Mouse (Mus musculus): ENCODE measurements at regions not wholly inside any gene's neighbourhood (a gene's known extent, or its start where the extent isn't known, plus 50 kb on each side); places are given as distances from the start of the nearest gene placed in this dataset.
"Not testable (repeated sequence)": the region's sequence is repeated elsewhere in the genome, so short reads cannot be mapped to it uniquely, and the experiment has no call there.

DNA sequence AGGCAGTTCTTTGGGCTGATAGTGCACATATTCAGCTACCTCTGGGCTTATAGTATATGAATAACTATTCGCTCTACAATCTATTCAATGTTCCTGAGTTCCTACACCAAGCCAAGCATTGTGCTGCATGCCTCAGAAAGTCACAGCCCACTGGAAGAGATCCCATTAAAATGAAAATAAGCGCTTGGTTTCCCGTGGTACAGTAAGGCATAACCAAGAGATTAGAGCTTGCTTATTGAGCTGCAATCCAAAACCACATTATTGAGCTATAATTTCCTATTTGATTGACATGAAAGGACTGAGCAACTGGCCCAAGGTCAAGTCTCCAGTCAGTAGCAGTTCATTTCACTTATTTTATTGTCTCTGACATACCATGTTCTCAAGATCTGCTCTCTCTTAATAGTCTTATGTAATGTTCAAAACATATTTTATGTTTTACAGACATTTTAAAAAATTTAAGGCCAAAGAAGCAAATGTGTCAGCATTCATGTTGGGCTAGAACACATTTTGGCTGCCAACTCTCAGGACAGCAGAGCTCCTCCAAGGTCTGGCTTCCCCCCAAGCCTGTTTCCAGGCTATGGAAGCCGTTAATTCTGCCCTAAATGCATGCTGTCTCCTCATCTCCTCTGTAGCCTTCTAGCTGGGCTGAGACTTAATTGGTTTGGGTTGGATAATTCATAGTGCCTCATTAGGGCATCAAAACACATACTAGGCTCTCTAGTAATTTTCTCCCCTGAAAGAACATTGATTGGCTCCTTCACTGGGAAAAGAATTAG is 123.5 kb upstream of the Creb1 start:
- WGBS (ENCODE audit: insufficient replicate concordance): 65% methylated on average over 4 of the region's 4 CpGs
- Histone ChIP-seq H3K4me2 (ENCODE audit: low read depth) (no peak overlapping the region), H3K4me3 (ENCODE audit: insufficient read depth in 1 of 2, low read depth in 2 of 2, low read length in 2 of 2) (no peak overlapping the region), H3K36me3 (replicated peaks; ENCODE audit: control insufficient read depth, insufficient read depth, low read depth) (no peaks in the 10 kb centered on the region), H3K27ac (no peak overlapping the region), H3K9me3 (ENCODE audit: control insufficient read depth, low read length) (no peaks in the 10 kb centered on the region), H3K27me3 (ENCODE audit: control insufficient read depth, insufficient read depth, low read length) (no peaks in the 10 kb centered on the region), H3K4me1 (replicated peaks; ENCODE audit: control insufficient read depth in 2 of 2, insufficient read depth in 2 of 2, low read length in 1 of 2) (no peaks in the 10 kb centered on the region), H3K9ac (replicated peaks) (no peak overlapping the region)
- ATAC-seq (ENCODE audit: insufficient read depth) (no peak), DNase-seq (ENCODE audit: low read depth in 3 of 3, low spot score in 3 of 3) (no peak)
- TF ChIP-seq CTCF (IDR thresholded peaks at IDR 0.05; ENCODE audit: low read depth) (no peak), EP300 (IDR thresholded peaks at IDR 0.05; ENCODE audit: low read depth) (no peak)

GRCm38 (mm10) chr1:64391525-64391924 is 140.9 kb upstream of the Creb1 start:
- DNase-seq (ENCODE audit: low read depth in 3 of 3, low spot score in 3 of 3) (no peak), ATAC-seq (ENCODE audit: insufficient read depth) (no peak)
- H3K4me3 ChIP-seq (ENCODE audit: insufficient read depth in 1 of 2, low read depth in 2 of 2, low read length in 2 of 2): no peak overlapping the region
- H3K4me1 ChIP-seq (replicated peaks; ENCODE audit: control insufficient read depth in 2 of 2, insufficient read depth in 2 of 2, low read length in 1 of 2): no peaks in the 10 kb centered on the region
- TF ChIP-seq EP300 (IDR thresholded peaks at IDR 0.05; ENCODE audit: low read depth) (no peak), CTCF (IDR thresholded peaks at IDR 0.05; ENCODE audit: low read depth) (no peak)
- 66% methylated on average over 8 of the region's 8 CpGs for WGBS (ENCODE audit: insufficient replicate concordance)
- no peak overlapping the region for H3K9ac ChIP-seq (replicated peaks)
- H3K4me2 ChIP-seq (ENCODE audit: low read depth): no peak overlapping the region
- H3K27me3 ChIP-seq (ENCODE audit: control insufficient read depth, insufficient read depth, low read length): no peaks in the 10 kb centered on the region
- H3K27ac ChIP-seq: no peak overlapping the region
- H3K9me3 ChIP-seq (ENCODE audit: control insufficient read depth, low read length): no peaks in the 10 kb centered on the region
- no peaks in the 10 kb centered on the region for H3K36me3 ChIP-seq (replicated peaks; ENCODE audit: control insufficient read depth, insufficient read depth, low read depth)

DNA sequence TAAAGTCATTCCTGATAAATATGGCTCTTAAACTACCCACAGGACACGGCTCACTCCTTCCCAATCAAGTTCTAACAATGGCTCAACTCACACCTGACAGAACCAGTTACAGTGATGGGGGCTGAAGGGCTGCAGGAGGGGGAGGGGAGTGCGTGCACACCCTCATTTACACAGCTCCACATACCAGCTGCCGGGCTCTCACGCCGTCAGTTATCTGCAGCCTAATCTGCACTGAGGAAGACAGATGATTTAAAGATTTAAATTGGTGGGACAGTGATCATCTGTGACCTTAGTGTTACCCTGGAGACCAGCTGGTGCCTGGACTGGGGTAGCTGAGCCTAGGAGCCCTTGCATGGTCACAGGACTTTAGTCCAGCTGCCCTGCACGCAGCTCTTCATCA is 151.2 kb upstream of the Creb1 start:
- Histone ChIP-seq H3K27ac (no peak overlapping the region), H3K36me3 (replicated peaks; ENCODE audit: control insufficient read depth, insufficient read depth, low read depth) (no peaks in the 10 kb centered on the region), H3K4me1 (replicated peaks; ENCODE audit: control insufficient read depth in 2 of 2, insufficient read depth in 2 of 2, low read length in 1 of 2) (no peaks in the 10 kb centered on the region), H3K27me3 (ENCODE audit: control insufficient read depth, insufficient read depth, low read length) (no peaks in the 10 kb centered on the region), H3K4me3 (ENCODE audit: insufficient read depth in 1 of 2, low read depth in 2 of 2, low read length in 2 of 2) (no peak overlapping the region), H3K9ac (replicated peaks) (no peak overlapping the region), H3K9me3 (ENCODE audit: control insufficient read depth, low read length) (no peaks in the 10 kb centered on the region), H3K4me2 (ENCODE audit: low read depth) (no peak overlapping the region)
- DNase-seq (ENCODE audit: low read depth in 3 of 3, low spot score in 3 of 3): no peak
- no peak for TF ChIP-seq EP300 (IDR thresholded peaks at IDR 0.05; ENCODE audit: low read depth)
- no peak for ATAC-seq (ENCODE audit: insufficient read depth)
- 37% methylated on average over 6 of the region's 6 CpGs for WGBS (ENCODE audit: insufficient replicate concordance)

- H3K4me1 ChIP-seq (replicated peaks; ENCODE audit: control insufficient read depth in 2 of 2, insufficient read depth in 2 of 2, low read length in 1 of 2); H3K4me2 ChIP-seq (ENCODE audit: low read depth); H3K27me3 ChIP-seq (ENCODE audit: control insufficient read depth, insufficient read depth, low read length); H3K36me3 ChIP-seq (replicated peaks; ENCODE audit: control insufficient read depth, insufficient read depth, low read depth); H3K9me3 ChIP-seq (ENCODE audit: control insufficient read depth, low read length); ATAC-seq (ENCODE audit: insufficient read depth); H3K9ac ChIP-seq (replicated peaks); DNase-seq (ENCODE audit: low read depth in 3 of 3, low spot score in 3 of 3); H3K27ac ChIP-seq; H3K4me3 ChIP-seq (ENCODE audit: insufficient read depth in 1 of 2, low read depth in 2 of 2, low read length in 2 of 2): not testable (repeated sequence)
- WGBS (ENCODE audit: insufficient replicate concordance): 29% methylated on average over 1 of the region's 1 CpGs
Observed at GRCm38 (mm10) chr1:64376426-64376825, 156.0 kb upstream of the Creb1 start.

DNA sequence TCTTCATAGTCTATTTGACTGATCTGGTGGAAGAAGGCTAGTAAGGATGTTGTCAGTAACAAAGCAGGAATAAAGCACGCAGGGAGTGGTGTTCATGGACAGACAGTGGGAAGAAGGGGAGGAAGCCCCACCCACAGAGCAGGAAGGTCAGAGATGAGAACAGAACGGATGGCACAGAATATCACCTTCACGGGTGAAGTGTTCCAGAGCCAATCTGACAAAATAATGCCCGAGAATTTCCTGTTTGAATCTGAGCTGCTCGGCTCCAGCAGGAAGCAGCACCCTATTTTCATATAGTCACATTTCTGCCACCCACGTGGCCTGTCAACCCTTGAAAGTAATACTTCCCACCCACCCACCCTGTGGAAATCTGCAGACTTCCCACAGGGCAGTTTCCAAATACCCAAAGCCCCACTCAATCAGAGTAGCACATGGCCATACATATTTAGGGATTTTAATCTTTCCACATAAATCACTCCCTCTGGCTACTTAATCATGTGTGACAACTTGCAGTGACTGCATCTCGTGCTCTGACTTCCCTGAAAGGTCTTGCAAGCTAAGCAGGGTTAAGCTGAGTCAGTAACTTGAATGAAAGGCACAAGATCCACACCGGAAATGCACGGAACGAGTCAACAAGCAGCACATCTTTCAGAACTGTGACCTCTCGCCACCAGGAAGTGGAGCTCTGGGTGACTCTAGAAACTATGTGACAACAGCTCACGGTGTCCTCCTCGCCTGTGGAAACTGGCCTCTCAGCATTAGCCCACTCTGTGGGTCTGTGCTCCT is 158.0 kb upstream of the Creb1 start:
- no peaks in the 10 kb centered on the region for H3K4me1 ChIP-seq (replicated peaks; ENCODE audit: control insufficient read depth in 2 of 2, insufficient read depth in 2 of 2, low read length in 1 of 2)
- H3K4me3 ChIP-seq (ENCODE audit: insufficient read depth in 1 of 2, low read depth in 2 of 2, low read length in 2 of 2): no peak overlapping the region
- H3K36me3 ChIP-seq (replicated peaks; ENCODE audit: control insufficient read depth, insufficient read depth, low read depth): no peaks in the 10 kb centered on the region
- H3K27me3 ChIP-seq (ENCODE audit: control insufficient read depth, insufficient read depth, low read length): no peaks in the 10 kb centered on the region
- no peak overlapping the region for H3K9ac ChIP-seq (replicated peaks)
- H3K9me3 ChIP-seq (ENCODE audit: control insufficient read depth, low read length): no peaks in the 10 kb centered on the region
- DNase-seq (ENCODE audit: low read depth in 3 of 3, low spot score in 3 of 3) (peak in 2 of 3 experiments; percentile 3 to 7), ATAC-seq (ENCODE audit: insufficient read depth) (peak; percentile 35; the same call in 1 of the 2 replicates)
- no peak overlapping the region for H3K27ac ChIP-seq
- no peak overlapping the region for H3K4me2 ChIP-seq (ENCODE audit: low read depth)
- TF ChIP-seq CTCF (IDR thresholded peaks at IDR 0.05; ENCODE audit: low read depth) (no peak), EP300 (IDR thresholded peaks at IDR 0.05; ENCODE audit: low read depth) (no peak)
- WGBS (ENCODE audit: insufficient replicate concordance): 44% methylated on average over 13 of the region's 13 CpGs
